Mouse (Mus musculus) WW6 (cell line): Measurements from ENCODE around the gene Hipk3.

Experiments used
- DNase-seq: peaks from one replicate; pipeline ENCODE4 v3.0.0-alpha.2; 2013; ENCODE audit warnings: low read depth, low spot score

The Hipk3 gene

GRCm38 (mm10) chr2:104471161-104471560, 23.1 kb downstream of the Hipk3 start:
- DNase-seq = no peak

- DNase-seq = no peak
Measured at GRCm38 (mm10) chr2:104470536-104470935, 23.7 kb downstream of the Hipk3 start.

- no peak for DNase-seq
Measured at GRCm38 (mm10) chr2:104468419-104468818, 25.8 kb downstream of the Hipk3 start.

- no peak for DNase-seq
Measured at GRCm38 (mm10) chr2:104466908-104467616, 27.2 kb downstream of the Hipk3 start.

- no peak for DNase-seq
Measured at GRCm38 (mm10) chr2:104465639-104466430, 28.4 kb downstream of the Hipk3 start.

- no peak for DNase-seq
Measured at GRCm38 (mm10) chr2:104460021-104460420, 34.2 kb downstream of the Hipk3 start.

- no peak for DNase-seq
Measured at GRCm38 (mm10) chr2:104458569-104459332, 35.5 kb downstream of the Hipk3 start.

GRCm38 (mm10) chr2:104457106-104457505, 37.1 kb downstream of the Hipk3 start:
- DNase-seq = no peak

GRCm38 (mm10) chr2:104450685-104451084, 43.6 kb downstream of the Hipk3 start:
- DNase-seq = no peak

- DNase-seq = no peak
Measured at GRCm38 (mm10) chr2:104449191-104449590, 45.1 kb downstream of the Hipk3 start.

GRCm38 (mm10) chr2:104448201-104448600, 46.0 kb downstream of the Hipk3 start:
- DNase-seq = no peak

- DNase-seq = no peak
Measured at GRCm38 (mm10) chr2:104446016-104446415, 48.2 kb downstream of the Hipk3 start.

GRCm38 (mm10) chr2:104444776-104445175, 49.5 kb downstream of the Hipk3 start:
- DNase-seq = peak; percentile 22

- DNase-seq = no peak
Measured at GRCm38 (mm10) chr2:104442341-104442740, 51.9 kb downstream of the Hipk3 start.

GRCm38 (mm10) chr2:104436226-104436625, 58.0 kb downstream of the Hipk3 start:
- DNase-seq = no peak

GRCm38 (mm10) chr2:104431067-104431466, 63.2 kb downstream of the Hipk3 start:
- DNase-seq = no peak

- DNase-seq = no peak
Measured at GRCm38 (mm10) chr2:104430566-104430965, 63.7 kb downstream of the Hipk3 start.

- no peak for DNase-seq
Measured at GRCm38 (mm10) chr2:104426112-104426511, 68.1 kb downstream of the Hipk3 start.

- no peak for DNase-seq
Measured at GRCm38 (mm10) chr2:104422230-104422629, 72.0 kb downstream of the Hipk3 start.

GRCm38 (mm10) chr2:104420805-104421204, 73.4 kb downstream of the Hipk3 start:
- DNase-seq = no peak

GRCm38 (mm10) chr2:104419999-104420398, 74.2 kb downstream of the Hipk3 start:
- no peak for DNase-seq

- no peak for DNase-seq
Measured at GRCm38 (mm10) chr2:104419411-104419810, 74.8 kb downstream of the Hipk3 start.
